Mouse (Mus musculus) kidney, embryonic 15.5 days (tissue): ENCODE results near the gene Zbtb38. TPM values are rescaled to one million over a fixed set of nuclear protein-coding genes. Genes with fewer than 3 reads are reported as not detected.

Experiments
- ATAC-seq: fragments of 200-750 bp; cut with Nextera tagmentation; replicated peaks from 2 replicates; pipeline ENCODE4 v1.8.0; 2017; ENCODE audit warnings: moderate TSS enrichment; ENCODE audit not compliant: low FRiP score
- H3K27ac ChIP-seq: fragments of 300-500 bp; sonication (generic); 2 replicates; pipeline ENCODE4 v1.5.1; 2015; ENCODE audit warnings: mild to moderate bottlenecking, inconsistent platforms
- H3K27me3 ChIP-seq: fragments of 300-500 bp; sonication (generic); 2 replicates; pipeline ENCODE4 v1.6.1; 2015; ENCODE audit warnings: inconsistent platforms
- H3K36me3 ChIP-seq: fragments of 300-500 bp; sonication (generic); 2 replicates; pipeline ENCODE4 v1.6.1; 2015; ENCODE audit warnings: inconsistent platforms
- H3K4me1 ChIP-seq: fragments of 300-500 bp; sonication (generic); 2 replicates; pipeline ENCODE4 v1.6.1; 2015; ENCODE audit warnings: inconsistent platforms
- H3K4me2 ChIP-seq: fragments of 300-500 bp; sonication (generic); 2 replicates; pipeline ENCODE4 v1.6.1; 2015; ENCODE audit warnings: moderate library complexity, mild to moderate bottlenecking, inconsistent platforms
- H3K4me3 ChIP-seq: fragments of 300-500 bp; sonication (generic); replicated peaks from 2 replicates; pipeline ENCODE4 v1.5.1; 2015; ENCODE audit warnings: mild to moderate bottlenecking, inconsistent platforms
- H3K9ac ChIP-seq: fragments of 300-500 bp; sonication (generic); 2 replicates; pipeline ENCODE4 v1.6.1; 2015; ENCODE audit warnings: mild to moderate bottlenecking, inconsistent platforms
- H3K9me3 ChIP-seq: fragments of 300-500 bp; sonication (generic); replicated peaks from 2 replicates; pipeline ENCODE4 v1.6.1; 2016; ENCODE audit warnings: inconsistent platforms
- WGBS: fragments of 180-500 bp; shearing (Covaris S2); methylation state at CpG from one replicate; pipeline ENCODE4 v1.1.7; 2015; ENCODE audit warnings: mixed read lengths; 5-methylcytosine and 5-hydroxymethylcytosine counted together
- polyA plus RNA-seq: library from polyadenylated mRNA; unstranded; fragments of >200 nt; fragmentation: Nextera tagmentation; extraction: Ambion mirVana; gene quantifications from 2 replicates; pipeline ENCODE4 v1.2.1, GENCODE M21; 2015

Zbtb38 gene
- polyA plus RNA-seq, 1 experiment from 2014 or later, result 20.6 TPM

- no peak for ATAC-seq
- no peaks in the 10 kb centered on the region for H3K9me3 ChIP-seq
- H3K9ac ChIP-seq, result no peak overlapping the region
- H3K36me3 ChIP-seq, result no peaks in the 10 kb centered on the region
- H3K27me3 ChIP-seq, result 0 out of 2 replicates have a peak, but pooled peaks cover 3% of the 10 kb centered on the region
- peaks cover 23% of the 10 kb centered on the region for H3K4me1 ChIP-seq
- H3K27ac ChIP-seq, result no peak overlapping the region
- H3K4me3 ChIP-seq, result no peak overlapping the region
- H3K4me2 ChIP-seq, result no peak overlapping the region
- WGBS, result 69% methylated on average over 3 of the region's 3 CpGs
Observed at GRCm38 (mm10) chr9:96635899-96636298, 116.7 kb downstream of the Zbtb38 start.

- Histone ChIP-seq H3K9ac (no peak overlapping the region), H3K27ac (peak overlapping the region; percentile 32; the same call in 1 of the 2 replicates), H3K4me2 (no peak overlapping the region), H3K4me1 (peaks cover 26% of the 10 kb centered on the region), H3K4me3 (no peak overlapping the region), H3K9me3 (no peaks in the 10 kb centered on the region), H3K27me3 (0 out of 2 replicates have a peak, but pooled peaks cover 3% of the 10 kb centered on the region), H3K36me3 (no peaks in the 10 kb centered on the region)
- no peak for ATAC-seq
- WGBS, result 58% methylated on average over 6 of the region's 6 CpGs
Observed at GRCm38 (mm10) chr9:96635176-96635575, 117.5 kb downstream of the Zbtb38 start.

GRCm38 (mm10) chr9:96633771-96634170, 118.9 kb downstream of the Zbtb38 start:
- no peaks in the 10 kb centered on the region for H3K36me3 ChIP-seq
- H3K9me3 ChIP-seq, result no peaks in the 10 kb centered on the region
- H3K9ac ChIP-seq, result no peak overlapping the region
- no peak overlapping the region for H3K4me2 ChIP-seq
- WGBS, result 85% methylated on average over 2 of the region's 2 CpGs
- 0 out of 2 replicates have a peak, but pooled peaks cover 3% of the 10 kb centered on the region for H3K27me3 ChIP-seq
- H3K27ac ChIP-seq, result no peak overlapping the region
- no peak overlapping the region for H3K4me3 ChIP-seq
- H3K4me1 ChIP-seq, result peaks cover 31% of the 10 kb centered on the region
- ATAC-seq, result no peak

Other genes with a start within 250 kb of the Zbtb38 start
- gene Gm28729, start 227.6 kb downstream of the Zbtb38 start, polyA plus RNA-seq, result not detected in 2 replicates
- gene Rasa2, start 121.2 kb downstream of the Zbtb38 start, polyA plus RNA-seq, result 17.3 and 18.6 TPM in 2 replicates
- gene Pxylp1, start 139.8 kb upstream of the Zbtb38 start, polyA plus RNA-seq, result 17.0 and 18.8 TPM in 2 replicates